Mouse (Mus musculus) CH12.LX (cell line): ENCODE results near the gene Col25a1. TPM values are rescaled to one million over a fixed set of nuclear protein-coding genes. Genes with fewer than 3 reads are reported as not detected.

Experiments
- DNase-seq: peaks from one replicate; pipeline ENCODE4 v3.0.0-alpha.2; 2013; ENCODE audit errors: extremely low read depth
- H3K27ac ChIP-seq: 2 replicates; pipeline ENCODE4 v1.5.1; 2012; ENCODE audit warnings: low read depth, mild to moderate bottlenecking, control low read depth, moderate library complexity; ENCODE audit not compliant: insufficient read depth
- H3K27me3 ChIP-seq: replicated peaks from 2 replicates; pipeline ENCODE3; 2012; ENCODE audit warnings: inconsistent platforms
- H3K36me3 ChIP-seq, 2 experiments: replicated peaks in 1 of 2; 2 replicates each; pipeline versions ENCODE3 to v1.6.1; 2012; ENCODE audit warnings: inconsistent platforms in 1 of 2, low read length in 1 of 2, mild to moderate bottlenecking in 1 of 2, mixed read lengths in 1 of 2, moderate library complexity in 1 of 2; ENCODE audit not compliant: control insufficient read depth in 1 of 2, insufficient read depth in 1 of 2
- H3K4me1 ChIP-seq, 2 experiments: 2 replicates each; pipeline ENCODE4 v1.6.1; 2012; ENCODE audit warnings: inconsistent platforms in 1 of 2, moderate library complexity in 1 of 2; ENCODE audit not compliant: insufficient read depth in 2 of 2, control insufficient read depth in 1 of 2
- H3K4me2 ChIP-seq: 2 replicates; pipeline ENCODE4 v1.6.1; 2012; ENCODE audit warnings: low read depth, mild to moderate bottlenecking, control low read depth; ENCODE audit not compliant: poor library complexity, insufficient read depth, severe bottlenecking
- H3K4me3 ChIP-seq, 3 experiments: fragments of 150-350 bp in 1 of 3; sonication (generic) in 1 of 3; replicated peaks in 1 of 3; 2 replicates each; pipeline versions ENCODE3 to v1.5.1; 2011 to 2012; ENCODE audit warnings: low read depth in 2 of 3, low read length in 2 of 3, mild to moderate bottlenecking in 2 of 3, moderate library complexity in 2 of 3, control low read depth in 1 of 3, improper control_type of control experiment in 1 of 3, inconsistent platforms in 1 of 3, mixed read lengths in 1 of 3; ENCODE audit not compliant: poor library complexity in 1 of 3
- H3K79me2 ChIP-seq: replicated peaks from 2 replicates; pipeline ENCODE4 v1.6.1; 2012; ENCODE audit warnings: mild to moderate bottlenecking, moderate library complexity; ENCODE audit not compliant: control insufficient read depth, poor library complexity, insufficient read depth, severe bottlenecking; ENCODE audit errors: extremely low read depth
- H3K9ac ChIP-seq: 2 replicates; pipeline ENCODE4 v1.6.1; 2012; ENCODE audit warnings: low read depth, mild to moderate bottlenecking, control low read depth, moderate library complexity; ENCODE audit not compliant: insufficient read depth
- H3K9me3 ChIP-seq: replicated peaks from 2 replicates; pipeline ENCODE3; 2012; ENCODE audit warnings: low read length, inconsistent platforms, mixed read lengths
- CHD1 ChIP-seq: IDR thresholded peaks from 2 replicates; pipeline ENCODE4 v1.6.1; 2012; ENCODE audit warnings: low read depth, low read length, improper control_type of control experiment, inconsistent platforms
- CHD2 ChIP-seq: IDR thresholded peaks from 2 replicates; pipeline ENCODE4 v1.6.1; 2011; ENCODE audit warnings: low read length, improper control_type of control experiment
- ELF1 ChIP-seq: IDR thresholded peaks from 2 replicates; pipeline ENCODE4 v1.6.1; 2014; ENCODE audit warnings: low read depth, mild to moderate bottlenecking, inconsistent platforms, low read length, improper control_type of control experiment
- EP300 ChIP-seq: IDR thresholded peaks from 2 replicates; pipeline ENCODE4 v1.6.1; 2011; ENCODE audit warnings: low read length, improper control_type of control experiment
- GABPA ChIP-seq: IDR thresholded peaks from 2 replicates; pipeline ENCODE4 v1.6.1; 2012; ENCODE audit warnings: low read depth, low read length, improper control_type of control experiment, inconsistent platforms; ENCODE audit not compliant: insufficient replicate concordance
- IRF4 ChIP-seq: IDR thresholded peaks from 2 replicates; pipeline ENCODE4 v1.6.1; 2014; ENCODE audit warnings: low read depth, mild to moderate bottlenecking, inconsistent platforms, low read length, improper control_type of control experiment
- JUND ChIP-seq: conservative IDR thresholded peaks from 2 replicates; pipeline ENCODE4 v1.6.1; 2011; ENCODE audit warnings: low read depth, low read length, improper control_type of control experiment
- KAT2A ChIP-seq: IDR thresholded peaks from 2 replicates; pipeline ENCODE4 v1.6.1; 2012; ENCODE audit warnings: low read length, improper control_type of control experiment, inconsistent platforms; ENCODE audit not compliant: insufficient replicate concordance
- MAZ ChIP-seq: IDR thresholded peaks from 2 replicates; pipeline ENCODE4 v1.6.1; 2012; ENCODE audit warnings: low read depth, mild to moderate bottlenecking, inconsistent platforms, low read length, improper control_type of control experiment, moderate library complexity
- MEF2A ChIP-seq: IDR thresholded peaks from 2 replicates; pipeline ENCODE4 v1.6.1; 2014; ENCODE audit warnings: low read depth, mild to moderate bottlenecking, inconsistent platforms, low read length, improper control_type of control experiment, borderline replicate concordance
- MYC ChIP-seq: IDR thresholded peaks from 2 replicates; pipeline ENCODE4 v1.6.1; 2011; ENCODE audit warnings: low read depth, mild to moderate bottlenecking, improper control_type of control experiment, low read length
- PAX5 ChIP-seq: IDR thresholded peaks from 2 replicates; pipeline ENCODE4 v1.6.1; 2012; ENCODE audit warnings: low read length, inconsistent platforms, mixed read lengths
- RCOR1 ChIP-seq: conservative IDR thresholded peaks from 2 replicates; pipeline ENCODE4 v1.6.1; 2012; ENCODE audit warnings: low read depth, mild to moderate bottlenecking, inconsistent platforms, low read length, improper control_type of control experiment
- SIN3A ChIP-seq: IDR thresholded peaks from 2 replicates; pipeline ENCODE4 v1.6.1; 2012; ENCODE audit warnings: low read length, improper control_type of control experiment, inconsistent platforms
- SMC3 ChIP-seq: IDR thresholded peaks from 2 replicates; pipeline ENCODE4 v1.6.1; 2011; ENCODE audit warnings: low read depth, low read length, improper control_type of control experiment
- TBP ChIP-seq: conservative IDR thresholded peaks from 2 replicates; pipeline ENCODE4 v1.6.1; 2011; ENCODE audit warnings: low read depth, low read length, improper control_type of control experiment
- TCF12 ChIP-seq: IDR thresholded peaks from 2 replicates; pipeline ENCODE4 v1.6.1; 2014; ENCODE audit warnings: low read depth, mild to moderate bottlenecking, inconsistent platforms, low read length, improper control_type of control experiment
- UBTF ChIP-seq: IDR thresholded peaks from 2 replicates; pipeline ENCODE4 v1.6.1; 2012; ENCODE audit warnings: low read depth, mild to moderate bottlenecking, inconsistent platforms, low read length, improper control_type of control experiment, moderate library complexity
- USF1 ChIP-seq: IDR thresholded peaks from 2 replicates; pipeline ENCODE4 v1.6.1; 2014; ENCODE audit warnings: low read depth, mild to moderate bottlenecking, inconsistent platforms, low read length, improper control_type of control experiment
- ZC3H11A ChIP-seq: IDR thresholded peaks from 2 replicates; pipeline ENCODE4 v1.6.1; 2012; ENCODE audit warnings: low read depth, mild to moderate bottlenecking, inconsistent platforms, low read length, improper control_type of control experiment
- ZKSCAN1 ChIP-seq: IDR thresholded peaks from 2 replicates; pipeline ENCODE4 v1.6.1; 2012; ENCODE audit warnings: low read depth, inconsistent platforms, low read length, improper control_type of control experiment, borderline replicate concordance
- ZNF384 ChIP-seq: IDR thresholded peaks from 2 replicates; pipeline ENCODE4 v1.6.1; 2012; ENCODE audit warnings: low read depth, low read length, improper control_type of control experiment, inconsistent platforms
- dilution Hi-C: fragments of 300-500 bp; cut with MboI; formaldehyde crosslinking; loops from 2 replicates; pipeline ENCODE4 v1.14.3; 2020; ENCODE audit warnings: low sequenced_read_pairs; ENCODE audit not compliant: extremely low pct_unique_long_range_greater_than_20kb, extremely low pct_ligation_motif_present
- in situ Hi-C: fragments of 300-500 bp; cut with MboI; formaldehyde crosslinking; loops from 3 replicates; pipeline ENCODE4 v1.14.3; 2019; ENCODE audit warnings: low sequenced_read_pairs, low pct_ligation_motif_present, low pct_unique_long_range_greater_than_20kb, mixed read lengths
- polyA plus RNA-seq: library from polyadenylated mRNA; unstranded; fragments of >175 nt; gene quantifications from 2 replicates; pipeline ENCODE4 v1.2.1, GENCODE M21; 2012; ENCODE audit warnings: low read depth; ENCODE audit not compliant: insufficient read length
- total RNA-seq, 2 experiments: library from RNA; depleted of rRNA; stranded (reverse); fragments of 300-350 nt in 1 of 2; fragments of >200 nt in 1 of 2; gene quantifications; 2 replicates each; pipeline ENCODE4 v1.2.3; 2012 to 2014

Gene Col25a1
- total and polyA plus RNA-seq, 3 experiments, result not detected

- Histone ChIP-seq H3K4me2 (no peak overlapping the region), H3K4me3 (no peak overlapping the region), H3K36me3 (no peaks in the 10 kb centered on the region), H3K4me1 (peaks cover 0 to 10% of the 10 kb centered on the region in 2 experiments; a peak in 2 of 4 replicates), H3K27me3 (no peaks in the 10 kb centered on the region), H3K9me3 (no peaks in the 10 kb centered on the region), H3K79me2 (no peaks in the 10 kb centered on the region), H3K27ac (no peak overlapping the region), H3K9ac (no peak overlapping the region)
- no peak for DNase-seq
- dilution Hi-C loops, result no loop called here
- no peak for TF ChIP-seq PAX5
- no peak for TF ChIP-seq RCOR1
- no peak for TF ChIP-seq SIN3A
- no peak for TF ChIP-seq USF1
- no peak for TF ChIP-seq EP300
- TF ChIP-seq MAZ, result no peak
- TF ChIP-seq ZNF384, result no peak
- TF ChIP-seq ELF1, result no peak
- TF ChIP-seq ZKSCAN1, result no peak
- TF ChIP-seq TCF12, result no peak
- no peak for TF ChIP-seq SMC3
- no peak for TF ChIP-seq JUND
- no peak for TF ChIP-seq GABPA
- TF ChIP-seq UBTF, result no peak
- no peak for TF ChIP-seq MEF2A
- no peak for TF ChIP-seq KAT2A
- in situ Hi-C loops, result no loop called here
These were observed 26.2 kb downstream of the Col25a1 start for GRCm38 (mm10) chr3:130157551-130157950.

- Histone ChIP-seq H3K4me1 (no peaks in the 10 kb centered on the region), H3K36me3 (no peaks in the 10 kb centered on the region), H3K27me3 (no peaks in the 10 kb centered on the region), H3K9me3 (no peaks in the 10 kb centered on the region), H3K79me2 (no peaks in the 10 kb centered on the region), H3K9ac (no peak overlapping the region), H3K27ac (no peak overlapping the region), H3K4me2 (peak overlapping the region; percentile 1; the same call in 1 of the 2 replicates), H3K4me3 (no peak overlapping the region)
- dilution Hi-C loops, result no loop called here
- TF ChIP-seq CHD1 (no peak), ZC3H11A (no peak), CHD2 (no peak), MYC (no peak), IRF4 (no peak), TBP (no peak)
- in situ Hi-C loops, result no loop called here
- DNase-seq, result no peak
These were observed 28.6 kb downstream of the Col25a1 start for GRCm38 (mm10) chr3:130159906-130160305.
